Mouse (Mus musculus) liver, embryonic 11.5 days (tissue): ENCODE data around the gene Tmem221. TPM values are rescaled to one million over a fixed set of nuclear protein-coding genes. Genes with fewer than 3 reads are reported as not detected.

Experiments used
- ATAC-seq: fragments of 200-750 bp; cut with Nextera tagmentation; replicated peaks from 2 replicates; pipeline ENCODE4 v1.8.0; 2017; ENCODE audit warnings: moderate number of reproducible peaks, mild to moderate bottlenecking, moderate TSS enrichment, moderate library complexity; ENCODE audit not compliant: low FRiP score
- DNase-seq: peaks from one replicate; pipeline ENCODE4 v3.0.0-alpha.2; 2017; ENCODE audit warnings: low spot score
- H3K27ac ChIP-seq: fragments of 300-500 bp; sonication (generic); 2 replicates; pipeline ENCODE4 v1.5.1; 2014; ENCODE audit warnings: mild to moderate bottlenecking, low read depth, low read length, control low read depth
- H3K27me3 ChIP-seq: fragments of 300-500 bp; sonication (generic); replicated peaks from 2 replicates; pipeline ENCODE4 v1.6.1; 2014; ENCODE audit warnings: low read length, mixed read lengths; ENCODE audit not compliant: control insufficient read depth, insufficient read depth
- H3K36me3 ChIP-seq: fragments of 300-500 bp; sonication (generic); 2 replicates; pipeline ENCODE4 v1.6.1; 2014; ENCODE audit warnings: mild to moderate bottlenecking, low read length, moderate library complexity, mixed read lengths; ENCODE audit not compliant: control insufficient read depth, insufficient read depth
- H3K4me1 ChIP-seq: fragments of 300-500 bp; sonication (generic); replicated peaks from 2 replicates; pipeline ENCODE4 v1.6.1; 2014; ENCODE audit warnings: low read length, mixed read lengths; ENCODE audit not compliant: control insufficient read depth, insufficient read depth
- H3K4me2 ChIP-seq: fragments of 300-500 bp; sonication (generic); 2 replicates; pipeline ENCODE4 v1.6.1; 2014; ENCODE audit warnings: mild to moderate bottlenecking, control low read depth, moderate library complexity
- H3K4me3 ChIP-seq: fragments of 300-500 bp; sonication (generic); 2 replicates; pipeline ENCODE4 v1.5.1; 2014; ENCODE audit warnings: low read depth, low read length, control low read depth
- H3K9ac ChIP-seq: fragments of 300-500 bp; sonication (generic); 2 replicates; pipeline ENCODE4 v1.6.1; 2014; ENCODE audit warnings: low read depth, low read length, control low read depth
- H3K9me3 ChIP-seq: fragments of 300-500 bp; sonication (generic); 2 replicates; pipeline ENCODE4 v1.6.1; 2016; ENCODE audit warnings: low read length, inconsistent platforms, mixed read lengths; ENCODE audit not compliant: control insufficient read depth
- WGBS: fragments of 180-500 bp; shearing (Covaris S2); extraction: QIAGEN DNeasy Blood & Tissue Kit; methylation state at CpG from one replicate; pipeline ENCODE4 v1.1.7; 2014; 5-methylcytosine and 5-hydroxymethylcytosine counted together
- polyA plus RNA-seq: library from polyadenylated mRNA; unstranded; fragments of >200 nt; fragmentation: Nextera tagmentation; extraction: Ambion mirVana; gene quantifications from 2 replicates; pipeline ENCODE4 v1.2.1, GENCODE M21; 2014

Gene Tmem221
- polyA plus RNA-seq, 1 experiment from 2014 or later = 0.53 TPM

DNA sequence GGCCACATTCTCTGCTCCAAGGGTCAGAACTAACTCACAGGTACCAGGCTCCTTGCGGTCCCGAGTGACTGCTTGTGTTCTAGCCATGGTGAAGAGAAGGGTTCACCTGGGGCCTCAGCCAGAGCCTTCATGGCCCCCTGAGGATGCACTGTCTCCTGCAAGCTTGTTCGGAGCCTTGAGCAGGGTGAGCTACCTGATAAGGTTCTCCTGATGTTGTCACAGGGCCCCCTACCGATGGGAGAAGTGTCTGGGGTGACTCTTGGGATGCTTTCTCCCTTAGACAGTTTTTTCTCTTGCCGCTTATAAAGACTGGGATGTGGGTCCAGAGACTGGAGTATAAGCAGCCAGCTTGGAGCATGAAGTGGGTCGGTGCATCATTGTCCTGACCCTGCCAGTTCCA is 37.7 kb upstream of the Tmem221 start:
- Histone ChIP-seq H3K9ac (no peak overlapping the region; the same call in 1 of the 2 replicates), H3K36me3 (no peaks in the 10 kb centered on the region), H3K27ac (no peak overlapping the region), H3K4me3 (no peak overlapping the region), H3K9me3 (no peaks in the 10 kb centered on the region), H3K4me2 (no peak overlapping the region), H3K4me1 (peaks cover 11% of the 10 kb centered on the region), H3K27me3 (peaks cover 15% of the 10 kb centered on the region)
- WGBS = 57% methylated on average over 6 of the region's 6 CpGs
- DNase-seq (no peak), ATAC-seq (no peak)

DNA sequence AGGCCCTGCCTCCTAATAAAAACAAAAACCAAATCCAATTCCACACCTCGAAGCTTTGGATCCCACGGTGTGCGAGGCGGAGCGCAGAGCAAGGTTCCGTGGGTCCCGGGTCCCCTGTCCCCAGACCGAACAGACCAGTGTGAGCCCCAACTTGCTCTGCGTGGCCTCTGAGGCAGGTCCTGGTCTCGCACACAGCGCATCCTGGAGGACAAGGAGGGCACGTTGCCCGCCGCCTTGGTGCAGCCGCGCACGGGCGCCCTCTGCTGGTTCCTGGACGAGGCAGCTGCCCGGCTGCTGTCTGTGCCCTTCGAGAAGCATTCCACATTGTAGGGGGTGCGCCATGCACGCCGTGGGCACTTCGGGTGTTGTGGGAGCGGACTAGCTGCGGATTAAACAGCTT is 37.2 kb upstream of the Tmem221 start:
- H3K4me1 ChIP-seq = peaks cover 13% of the 10 kb centered on the region
- ATAC-seq (peak; percentile 23), DNase-seq (peak; percentile 84)
- H3K4me2 ChIP-seq = no peak overlapping the region
- H3K27ac ChIP-seq = no peak overlapping the region
- no peaks in the 10 kb centered on the region for H3K36me3 ChIP-seq
- peaks cover 13% of the 10 kb centered on the region for H3K27me3 ChIP-seq
- H3K4me3 ChIP-seq = no peak overlapping the region
- 12% methylated on average over 27 of the region's 27 CpGs for WGBS
- H3K9me3 ChIP-seq = no peaks in the 10 kb centered on the region
- no peak overlapping the region for H3K9ac ChIP-seq

DNA sequence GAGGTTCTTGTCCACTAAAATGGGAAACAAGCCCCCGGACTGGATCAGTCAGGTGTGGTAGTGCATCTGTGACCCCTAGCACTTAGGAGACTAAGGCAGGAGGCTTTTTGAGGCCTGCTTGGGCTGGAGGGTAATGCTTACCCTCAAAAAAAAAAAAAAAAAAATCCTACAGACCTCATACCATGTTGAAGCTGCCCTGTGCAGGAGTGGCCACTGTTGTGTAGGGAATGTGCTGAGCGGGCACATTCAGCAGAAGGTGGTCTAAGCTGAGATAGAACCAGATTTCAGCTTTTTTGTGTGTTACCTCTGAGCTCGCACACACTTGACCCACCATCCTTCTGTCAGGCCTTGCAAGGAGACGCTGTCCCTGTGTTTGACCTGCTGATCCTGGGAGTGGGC is 35.7 kb upstream of the Tmem221 start:
- no peaks in the 10 kb centered on the region for H3K9me3 ChIP-seq
- DNase-seq = no peak
- peaks cover 14% of the 10 kb centered on the region for H3K4me1 ChIP-seq
- H3K4me3 ChIP-seq = no peak overlapping the region
- H3K27ac ChIP-seq = no peak overlapping the region
- no peaks in the 10 kb centered on the region for H3K36me3 ChIP-seq
- no peak for ATAC-seq
- no peak overlapping the region for H3K4me2 ChIP-seq
- 0 out of 2 replicates have a peak, but pooled peaks cover under 1% of the 10 kb centered on the region for H3K27me3 ChIP-seq
- 87% methylated on average over 4 of the region's 4 CpGs for WGBS
- H3K9ac ChIP-seq = no peak overlapping the region

DNA sequence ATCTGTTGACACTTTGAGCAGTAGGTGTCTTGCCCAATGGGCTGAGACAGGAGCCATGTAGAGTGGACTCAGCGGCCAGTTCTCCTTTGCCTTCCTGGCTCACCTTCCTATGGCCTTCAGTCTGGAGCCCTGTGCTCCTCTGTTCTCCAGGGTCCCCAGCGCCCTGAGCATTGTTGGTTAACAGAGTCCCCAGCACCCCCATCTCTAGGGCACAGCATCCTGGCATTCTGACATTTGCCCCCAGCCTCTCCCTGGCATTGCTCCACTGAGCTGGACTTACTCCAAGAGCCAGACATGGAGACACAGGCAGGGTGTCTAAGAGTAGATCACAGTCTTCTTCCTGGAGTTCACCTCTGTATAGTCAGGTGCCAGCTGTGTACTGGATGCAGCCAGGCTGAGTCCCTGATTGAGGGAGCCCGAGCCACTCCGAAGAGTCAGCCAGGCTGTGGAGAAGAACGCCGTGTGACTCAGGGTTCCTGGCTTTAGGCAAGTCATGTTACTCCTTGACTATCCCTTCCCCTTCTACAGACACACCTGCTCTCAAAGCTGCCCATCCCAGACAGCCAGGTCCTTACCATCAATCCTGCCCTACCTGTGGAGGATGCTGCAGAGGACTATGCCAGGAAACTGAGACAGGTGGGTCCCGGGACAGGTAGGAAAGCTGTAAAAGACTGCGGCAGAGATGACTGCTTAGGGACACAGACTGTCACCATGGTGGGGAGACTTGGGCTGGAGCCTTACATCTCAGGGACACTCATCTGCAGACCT is 35.1 kb upstream of the Tmem221 start:
- H3K27me3 ChIP-seq = no peaks in the 10 kb centered on the region
- no peaks in the 10 kb centered on the region for H3K36me3 ChIP-seq
- H3K4me3 ChIP-seq = peak overlapping the region; percentile 90; the same call in 1 of the 2 replicates
- H3K4me2 ChIP-seq = peak overlapping the region; percentile 78
- WGBS = 87% methylated on average over 8 of the region's 8 CpGs
- H3K4me1 ChIP-seq = peaks cover 14% of the 10 kb centered on the region
- H3K9ac ChIP-seq = peak overlapping the region; percentile 98
- ATAC-seq (no peak), DNase-seq (no peak)
- no peaks in the 10 kb centered on the region for H3K9me3 ChIP-seq
- no peak overlapping the region for H3K27ac ChIP-seq

DNA sequence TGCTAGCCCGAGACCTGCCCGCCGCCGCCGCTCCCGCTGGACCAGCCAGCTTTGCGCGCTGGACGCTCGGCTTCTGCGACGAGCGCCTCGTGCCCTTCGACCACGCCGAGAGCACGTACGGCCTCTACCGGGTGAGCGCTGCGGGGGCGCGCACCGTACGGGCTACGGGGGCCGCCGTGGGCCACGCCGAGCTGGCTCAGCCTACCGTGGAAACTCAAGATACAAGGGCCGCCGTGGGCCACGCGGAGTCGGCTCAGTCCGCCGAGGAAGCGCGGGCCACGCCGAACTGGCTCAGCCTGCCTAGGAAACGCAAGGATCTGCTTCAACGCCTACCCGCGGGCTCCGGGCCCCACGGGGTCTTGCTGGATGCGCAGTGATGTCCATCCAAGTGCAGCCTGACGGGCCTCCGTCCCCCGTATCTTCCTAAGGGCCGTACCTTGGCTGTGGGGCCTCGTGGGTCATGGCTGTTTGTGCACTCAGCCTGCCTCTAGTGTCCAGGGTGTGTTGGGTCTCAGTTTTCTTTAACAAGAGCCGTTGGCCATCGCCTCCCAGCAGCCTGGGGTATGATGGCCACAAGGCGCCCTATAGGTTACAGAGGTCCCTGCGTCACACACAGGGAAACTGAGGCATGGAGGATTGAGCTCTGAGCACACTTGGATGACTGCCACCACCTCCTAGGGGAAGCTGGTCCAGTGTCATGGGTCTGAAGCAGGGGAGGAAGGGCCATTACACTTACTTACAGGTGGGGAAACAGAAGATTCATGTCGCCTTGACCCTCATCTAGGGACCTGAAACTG is 33.9 kb upstream of the Tmem221 start:
- Histone ChIP-seq H3K36me3 (no peaks in the 10 kb centered on the region), H3K27ac (peak overlapping the region; percentile 98), H3K4me3 (peak overlapping the region; percentile 90), H3K4me1 (peaks cover 14% of the 10 kb centered on the region), H3K27me3 (no peaks in the 10 kb centered on the region), H3K4me2 (peak overlapping the region; percentile 78), H3K9ac (peak overlapping the region; percentile 98), H3K9me3 (no peaks in the 10 kb centered on the region)
- no peak for DNase-seq
- ATAC-seq = peak; percentile 44
- WGBS = 4% methylated on average over 59 of the region's 60 CpGs

DNA sequence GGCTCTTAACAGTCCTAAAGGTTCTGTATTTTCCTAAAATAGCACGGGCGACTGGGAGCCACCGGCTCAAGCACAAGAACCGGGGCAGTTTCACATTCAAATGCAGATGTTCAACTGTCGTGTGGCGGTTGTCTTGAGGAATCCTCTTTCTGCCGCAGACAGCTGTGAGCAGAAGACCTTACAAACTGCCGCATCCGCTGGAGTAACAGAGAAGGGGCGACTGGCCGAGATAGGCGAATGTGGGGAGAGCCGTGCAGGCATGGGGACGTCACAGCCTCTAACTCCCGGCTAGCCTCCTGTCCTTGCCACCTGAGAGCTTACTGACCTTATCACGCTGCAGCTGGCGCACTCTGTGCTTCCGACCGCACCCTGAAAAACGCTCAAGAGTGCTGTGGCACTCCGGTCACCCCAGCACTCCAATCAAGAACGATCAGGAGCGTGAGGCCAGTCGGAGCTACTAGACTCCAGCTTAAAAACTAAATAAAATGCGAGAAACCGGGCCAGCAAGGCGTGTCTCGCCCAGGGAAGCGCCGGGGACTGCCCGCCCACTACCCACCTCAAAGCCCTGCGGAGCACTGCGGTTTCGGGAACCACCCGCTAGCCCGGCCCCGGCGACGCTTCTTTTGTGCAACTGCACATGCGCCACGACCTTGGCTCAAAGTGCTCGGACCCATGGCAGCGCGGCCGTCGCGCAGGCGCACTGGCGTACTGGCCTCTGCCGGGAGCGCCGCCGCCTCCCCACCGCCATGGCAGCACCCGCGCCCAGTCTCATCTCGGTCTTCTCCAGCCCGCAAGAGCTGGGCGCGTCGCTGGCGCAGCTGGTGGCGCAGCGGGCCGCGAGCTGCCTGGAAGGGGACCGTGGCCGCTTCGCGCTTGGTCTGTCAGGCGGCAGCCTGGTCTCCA is 33.1 kb upstream of the Tmem221 start, which contains the start of gene Pgls:
TSS of gene Pgls (plus strand) at position 706 of the 903 bp plus-strand sequence.
- no peaks in the 10 kb centered on the region for H3K27me3 ChIP-seq
- H3K4me1 ChIP-seq = peaks cover 14% of the 10 kb centered on the region
- H3K4me2 ChIP-seq = peak within 1 kb of the TSS; percentile 78
- H3K9ac ChIP-seq = peak within 1 kb of the TSS; percentile 98
- H3K36me3 ChIP-seq = no peaks in the 10 kb centered on the region
- no peaks in the 10 kb centered on the region for H3K9me3 ChIP-seq
- H3K27ac ChIP-seq = peak within 1 kb of the TSS; percentile 98
- DNase-seq (peak; percentile 95), ATAC-seq (peak; percentile 86)
- under 1% methylated on average over 71 of the region's 71 CpGs for WGBS
- peak within 1 kb of the TSS; percentile 90 for H3K4me3 ChIP-seq

DNA sequence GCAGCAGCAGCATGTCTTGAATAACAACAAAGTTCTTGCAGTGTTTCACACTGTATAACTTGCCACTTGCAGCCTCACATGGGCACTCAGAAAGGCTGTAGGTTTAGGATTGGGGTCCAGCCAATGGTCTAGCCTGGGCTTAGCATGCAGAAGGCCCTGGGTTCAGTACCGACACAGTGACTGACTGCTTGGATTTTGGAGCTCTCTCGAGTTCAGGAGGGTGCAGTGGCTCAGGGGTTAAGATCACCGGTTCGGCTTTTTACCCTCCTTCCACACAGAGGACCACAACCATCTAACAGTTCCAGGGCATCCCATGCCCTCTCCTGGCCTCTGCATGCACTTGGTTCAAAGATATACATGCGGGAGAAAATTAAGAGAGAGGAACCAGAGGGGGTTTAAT is 32.3 kb upstream of the Tmem221 start:
- WGBS = 23% methylated on average over 5 of the region's 5 CpGs
- H3K27ac ChIP-seq = peak overlapping the region; percentile 98
- no peaks in the 10 kb centered on the region for H3K9me3 ChIP-seq
- ATAC-seq (no peak), DNase-seq (no peak)
- peak overlapping the region; percentile 90 for H3K4me3 ChIP-seq
- H3K36me3 ChIP-seq = no peaks in the 10 kb centered on the region
- H3K4me1 ChIP-seq = peaks cover 11% of the 10 kb centered on the region
- H3K9ac ChIP-seq = peak overlapping the region; percentile 98
- H3K27me3 ChIP-seq = no peaks in the 10 kb centered on the region
- peak overlapping the region; percentile 78 for H3K4me2 ChIP-seq

DNA sequence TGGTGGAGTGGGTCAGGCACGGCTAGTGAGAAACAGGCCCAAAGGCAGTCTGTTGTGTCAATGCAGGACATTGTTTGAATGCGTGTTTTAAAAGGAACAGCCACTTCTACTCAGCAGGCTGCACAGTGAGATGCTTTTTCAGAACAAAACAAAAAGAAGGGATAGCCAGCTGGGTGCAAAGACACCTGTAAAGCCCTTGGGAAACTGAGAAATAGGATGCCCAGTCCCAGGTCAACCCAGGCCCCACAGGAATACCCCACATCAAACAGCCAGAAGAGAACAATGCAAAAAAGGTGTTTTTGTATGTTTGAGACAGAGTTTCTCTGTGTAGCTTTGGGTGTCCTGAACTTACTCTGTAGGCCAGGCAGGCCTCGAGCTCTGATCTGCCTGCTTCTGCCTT is 30.1 kb upstream of the Tmem221 start:
- H3K4me2 ChIP-seq = no peak overlapping the region
- H3K4me1 ChIP-seq = peaks cover 11% of the 10 kb centered on the region
- H3K4me3 ChIP-seq = no peak overlapping the region
- no peak for ATAC-seq
- no peaks in the 10 kb centered on the region for H3K36me3 ChIP-seq
- 75% methylated on average over 3 of the region's 3 CpGs for WGBS
- no peak for DNase-seq
- H3K9me3 ChIP-seq = no peaks in the 10 kb centered on the region
- no peak overlapping the region for H3K27ac ChIP-seq
- H3K27me3 ChIP-seq = no peaks in the 10 kb centered on the region
- no peak overlapping the region for H3K9ac ChIP-seq
